In the genomic region with DNA sequence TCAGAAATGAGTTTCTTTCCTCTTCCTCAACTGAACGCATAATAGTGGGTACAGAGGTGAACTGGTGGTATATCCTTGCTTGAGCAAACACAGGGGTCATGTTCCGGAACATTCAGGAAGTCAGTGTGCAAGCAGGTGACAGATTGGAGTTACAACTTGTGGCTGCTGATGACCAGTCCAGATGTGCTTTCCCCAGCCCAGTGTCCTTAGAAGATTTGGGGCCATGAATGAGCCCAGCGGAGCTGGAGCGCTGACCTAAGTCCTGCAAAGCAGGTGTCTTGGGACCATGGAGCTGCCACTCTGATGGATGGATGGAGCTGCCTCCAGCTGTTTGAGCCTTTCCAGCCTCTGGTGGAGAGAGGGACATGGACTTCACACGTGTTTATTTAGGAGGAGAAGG, we compare ENCODE assay signal across 20 mouse cellular contexts.
"Had no signal": no experiment of that assay in that cellular context is flagged by ENCODE, and none has a peak within 500 bp of the region (broad histone marks: within the 10 kb centered on the region; RNA-seq: fewer than 3 reads in every experiment).

No protein-coding gene starts in this region.

- H3K36me3 ChIP-seq: intestine, embryonic 15.5 days; limb, embryonic 12.5 days; limb, embryonic 15.5 days; midbrain, embryonic 13.5 days had no signal

- H3K27ac ChIP-seq: intestine, embryonic 15.5 days; kidney, postnatal 0 days; limb, embryonic 12.5 days; limb, embryonic 15.5 days; liver, embryonic 14.5 days; midbrain, embryonic 13.5 days; stomach, postnatal 0 days had no signal

- H3K9ac ChIP-seq: intestine, embryonic 15.5 days; limb, embryonic 12.5 days; limb, embryonic 15.5 days; liver, embryonic 14.5 days; liver, postnatal 0 days; lung, embryonic 14.5 days; midbrain, embryonic 13.5 days had no signal

- H3K9me3 ChIP-seq: intestine, embryonic 15.5 days; limb, embryonic 12.5 days; limb, embryonic 15.5 days; megakaryocyte, embryonic 14.5 days; midbrain, embryonic 13.5 days had no signal

- DNase-seq: kidney, adult 18-20 months; kidney, postnatal 36 days; left cerebral cortex, postnatal 4 days; liver, postnatal 0 days; lung, embryonic 14.5 days; lung, postnatal 36 days; right cerebral cortex, adult 18-20 months; right cerebral cortex, postnatal 14 days; right cerebral cortex, postnatal 4 days; thymus, postnatal 36 days had no signal

- H3K27me3 ChIP-seq: intestine, embryonic 15.5 days; limb, embryonic 12.5 days; limb, embryonic 15.5 days; midbrain, embryonic 13.5 days had no signal

- H3K4me3 ChIP-seq: intestine, embryonic 15.5 days; limb, embryonic 12.5 days; limb, embryonic 15.5 days; megakaryocyte, embryonic 14.5 days; midbrain, embryonic 13.5 days had no signal

- H3K4me1 ChIP-seq: intestine, embryonic 15.5 days; midbrain, embryonic 13.5 days had no signal

- ATAC-seq: intestine, embryonic 15.5 days; liver, postnatal 0 days; lung, postnatal 0 days; midbrain, embryonic 13.5 days had no signal

- H3K4me2 ChIP-seq: intestine, embryonic 15.5 days; limb, embryonic 12.5 days; limb, embryonic 15.5 days; liver, embryonic 11.5 days; lung, embryonic 14.5 days; midbrain, embryonic 13.5 days had no signal
